Comparison of ENCODE assay signal across 8 mouse cellular contexts in the genomic region with DNA sequence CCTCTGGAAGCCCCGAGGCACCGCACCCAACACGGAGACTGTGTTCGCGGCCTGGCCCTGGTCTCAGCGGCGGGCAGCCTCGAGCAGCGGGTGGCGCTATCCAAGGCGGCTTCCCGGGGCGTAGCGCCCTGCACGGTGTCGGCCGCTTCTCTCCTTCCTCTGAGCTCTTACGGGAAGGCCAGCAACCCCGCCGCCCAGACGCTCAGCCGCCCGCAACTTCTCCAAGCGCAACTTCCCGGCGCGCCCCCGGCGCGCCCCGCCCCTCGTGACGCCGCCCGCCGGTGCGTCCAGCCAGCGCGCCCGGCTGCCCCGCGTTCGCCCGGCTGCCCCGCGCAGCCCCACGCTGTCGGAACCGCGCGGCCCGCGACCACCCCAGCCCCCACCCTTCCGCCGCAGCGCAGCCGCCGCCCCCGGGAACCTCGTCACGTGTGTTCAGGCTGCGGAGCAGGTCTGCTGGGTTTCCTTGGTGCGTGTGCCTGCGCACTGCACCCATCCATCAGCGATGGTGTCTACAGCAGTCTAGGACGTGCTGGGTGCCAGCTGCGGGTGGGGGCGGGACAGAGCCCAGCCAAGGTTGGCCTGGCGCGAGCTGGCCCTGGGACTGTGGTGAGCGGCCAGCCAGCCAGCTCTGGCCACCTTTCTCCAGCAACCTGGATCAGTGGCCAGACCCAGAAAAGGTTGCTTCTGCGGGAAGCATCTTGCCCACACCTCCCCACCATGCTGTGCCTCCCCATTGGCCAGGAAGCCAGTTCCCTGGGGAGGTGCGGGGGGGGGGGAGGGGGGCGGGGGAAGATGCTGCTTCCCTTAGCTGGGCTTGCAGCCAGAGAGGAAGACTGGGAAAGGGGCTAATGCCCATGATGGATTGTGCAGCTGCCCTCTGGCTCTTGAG. TPM values are rescaled to one million over a fixed set of nuclear protein-coding genes. Genes with fewer than 3 reads are reported as not detected.
DNase-seq lines count a peak whose midpoint lies in the region; ATAC-seq and TF ChIP-seq lines count a peak whose summit lies in the region.

A gene (minus strand): TSS at position 212 of the 889 bp plus-strand sequence.
A gene (plus strand): TSS at position 264 of the 889 bp plus-strand sequence.

- H3K4me2 ChIP-seq in embryonic facial prominence, embryonic 12.5 days (replicated peaks): peak within 1 kb of the TSS; percentile 99
- H3K4me2 ChIP-seq in limb, embryonic 14.5 days (replicated peaks; ENCODE audit: low read depth, low read length, severe bottlenecking): peak within 1 kb of the TSS; percentile 99
- peak within 1 kb of the TSS; percentile 88 for H3K4me2 ChIP-seq in midbrain, embryonic 12.5 days (replicated peaks)

- ATAC-seq in embryonic facial prominence, embryonic 12.5 days (ENCODE audit: insufficient number of reproducible peaks, insufficient read depth, low FRiP score, low TSS enrichment): peak; percentile 83
- peak; percentile 77 for ATAC-seq in limb, embryonic 14.5 days (ENCODE audit: low FRiP score, low read depth)
- peak; percentile 84 for ATAC-seq in midbrain, embryonic 12.5 days (ENCODE audit: low FRiP score, low read depth)

- H3K27ac ChIP-seq in embryonic facial prominence, embryonic 12.5 days: peak within 1 kb of the TSS; percentile 30; the same call in 1 of the 2 replicates
- peak within 1 kb of the TSS; percentile 48; the same call in 1 of the 2 replicates for H3K27ac ChIP-seq in limb, embryonic 14.5 days (replicated peaks; ENCODE audit: low read depth, low read length)
- peak within 1 kb of the TSS; percentile 27 for H3K27ac ChIP-seq in midbrain, embryonic 12.5 days (replicated peaks)

- no peaks in the 10 kb centered on the region; the same call in 1 of the 2 replicates for H3K36me3 ChIP-seq in embryonic facial prominence, embryonic 12.5 days
- H3K36me3 ChIP-seq in limb, embryonic 14.5 days (ENCODE audit: control insufficient read depth, insufficient read depth, low read length): peaks cover 6% of the 10 kb centered on the region; the same call in 1 of the 2 replicates
- H3K36me3 ChIP-seq in midbrain, embryonic 12.5 days: no peaks in the 10 kb centered on the region

- under 1% methylated on average over 66 of the region's 74 CpGs for WGBS in embryonic facial prominence, embryonic 12.5 days
- under 1% methylated on average over 30 of the region's 74 CpGs for WGBS in limb, embryonic 14.5 days
- WGBS in midbrain, embryonic 12.5 days: under 1% methylated on average over 55 of the region's 74 CpGs

- TF ChIP-seq POLR2A in limb, embryonic 14.5 days (IDR thresholded peaks at IDR 0.05; ENCODE audit: borderline replicate concordance, extremely low read depth, insufficient read depth, insufficient read length): no peak

- no peaks in the 10 kb centered on the region for H3K9me3 ChIP-seq in embryonic facial prominence, embryonic 12.5 days
- H3K9me3 ChIP-seq in limb, embryonic 14.5 days (ENCODE audit: control insufficient read depth, low read length): no peaks in the 10 kb centered on the region
- no peaks in the 10 kb centered on the region; the same call in 1 of the 2 replicates for H3K9me3 ChIP-seq in midbrain, embryonic 12.5 days

- H3K9ac ChIP-seq in embryonic facial prominence, embryonic 12.5 days: peak within 1 kb of the TSS; percentile 72
- H3K9ac ChIP-seq in limb, embryonic 14.5 days (ENCODE audit: low read depth, low read length, severe bottlenecking): peak within 1 kb of the TSS; percentile 59
- peak within 1 kb of the TSS; percentile 59 for H3K9ac ChIP-seq in midbrain, embryonic 12.5 days (replicated peaks)

- peaks cover 16% of the 10 kb centered on the region for H3K4me1 ChIP-seq in embryonic facial prominence, embryonic 12.5 days
- peaks cover 12% of the 10 kb centered on the region for H3K4me1 ChIP-seq in limb, embryonic 14.5 days (ENCODE audit: control insufficient read depth, insufficient read depth, low read length)
- H3K4me1 ChIP-seq in midbrain, embryonic 12.5 days: peaks cover 15% of the 10 kb centered on the region

- H3K27me3 ChIP-seq in embryonic facial prominence, embryonic 12.5 days: peaks cover 19% of the 10 kb centered on the region
- H3K27me3 ChIP-seq in limb, embryonic 14.5 days (ENCODE audit: control insufficient read depth, insufficient read depth, low read length): peaks cover 19% of the 10 kb centered on the region
- H3K27me3 ChIP-seq in midbrain, embryonic 12.5 days: peaks cover 50% of the 10 kb centered on the region

- peak; percentile 13 to 43 for DNase-seq in urinary bladder, adult 18-20 months (ENCODE audit: low spot score in 2 of 2)
- no peak for DNase-seq in urinary bladder, postnatal 10 days (ENCODE audit: low spot score)
- peak; percentile 56 to 77 for DNase-seq in heart, adult 9 months (ENCODE audit: low spot score in 2 of 2)
- peak; percentile 29 to 30 for DNase-seq in kidney, adult 8-10 months
- peak; percentile 44 for DNase-seq in limb, embryonic 14.5 days (ENCODE audit: low spot score)
- peak; percentile 56 for DNase-seq in telencephalon, adult 2 months (ENCODE audit: low read depth, low spot score)

- H3K4me3 ChIP-seq in embryonic facial prominence, embryonic 12.5 days: peak within 1 kb of the TSS; percentile 75
- H3K4me3 ChIP-seq in limb, embryonic 14.5 days (replicated peaks; ENCODE audit: low read length): peak within 1 kb of the TSS; percentile 62
- peak within 1 kb of the TSS; percentile 56 for H3K4me3 ChIP-seq in midbrain, embryonic 12.5 days

RNA-seq across cellular contexts. Expression of the first gene that starts in this region (rescaled TPM):
- polyA plus RNA-seq in embryonic facial prominence, embryonic 12.5 days (2016; fragmentation: Nextera tagmentation; extraction: Ambion mirVana): 4.6 and 4.9 TPM in 2 replicates
- 3.1 and 4.0 TPM in 2 replicates for polyA plus RNA-seq in limb, embryonic 14.5 days (2012; rRNA removed)
- 3.9 and 4.0 TPM in 2 replicates for polyA plus RNA-seq in limb, embryonic 14.5 days (2014; fragmentation: Nextera tagmentation; extraction: Ambion mirVana)
- polyA plus RNA-seq in midbrain, embryonic 12.5 days (2016; fragmentation: Nextera tagmentation; extraction: Ambion mirVana): 1.3 and 1.4 TPM in 2 replicates

RNA-seq across cellular contexts. Expression of the second gene that starts in this region (rescaled TPM):
- polyA plus RNA-seq in embryonic facial prominence, embryonic 12.5 days (2016; fragmentation: Nextera tagmentation; extraction: Ambion mirVana): 4.7 and 6.4 TPM in 2 replicates
- polyA plus RNA-seq in limb, embryonic 14.5 days (2012; rRNA removed): 3.1 and 3.2 TPM in 2 replicates
- 3.7 and 5.7 TPM in 2 replicates for polyA plus RNA-seq in limb, embryonic 14.5 days (2014; fragmentation: Nextera tagmentation; extraction: Ambion mirVana)
- 2.0 and 2.6 TPM in 2 replicates for polyA plus RNA-seq in midbrain, embryonic 12.5 days (2016; fragmentation: Nextera tagmentation; extraction: Ambion mirVana)
